Mouse (Mus musculus): ENCODE measurements around the gene Unc80. TPM values are rescaled to one million over a fixed set of nuclear protein-coding genes. Genes with fewer than 3 reads are reported as not detected.

Gene Unc80
- polyA plus RNA-seq, 1 experiment from 2014 or later = 11.1 TPM

DNA sequence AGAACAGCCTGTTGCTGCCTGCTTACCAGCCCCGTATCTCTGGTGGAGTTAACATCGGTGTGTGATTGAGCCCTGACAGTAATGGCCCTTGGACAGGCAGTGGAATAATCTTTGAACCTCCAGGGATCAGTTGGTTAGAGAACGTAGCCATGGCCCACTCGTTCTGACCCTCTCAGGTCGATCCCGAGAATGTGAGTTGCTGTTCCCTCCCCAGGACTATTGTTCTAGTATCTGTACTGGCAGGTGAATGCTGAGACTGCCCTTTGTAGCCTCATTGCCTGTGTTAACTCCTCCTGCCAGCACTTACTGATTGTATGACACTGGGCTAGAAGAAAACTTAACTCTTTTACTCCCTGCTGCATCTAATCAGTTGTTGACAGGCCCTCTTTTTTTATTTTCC, 236.4 kb downstream of the Unc80 start:
- Histone ChIP-seq H3K36me3 (replicated peaks; ENCODE audit: control insufficient read depth, insufficient read depth) (peaks cover 19% of the 10 kb centered on the region), H3K4me2 (replicated peaks) (no peak overlapping the region), H3K9ac (0 out of 2 replicates have a peak overlapping the region, but pooled peaks have one; percentile 20), H3K4me1 (replicated peaks; ENCODE audit: control insufficient read depth, insufficient read depth, low read length) (peaks cover 16% of the 10 kb centered on the region; the same call in 1 of the 2 replicates), H3K27me3 (ENCODE audit: control insufficient read depth, insufficient read depth, low read length) (no peaks in the 10 kb centered on the region), H3K9me3 (ENCODE audit: control insufficient read depth, low read length) (no peaks in the 10 kb centered on the region), H3K27ac (no peak overlapping the region), H3K4me3 (replicated peaks; ENCODE audit: low read length) (no peak overlapping the region)
- 53% methylated on average over 6 of the region's 6 CpGs for WGBS
- DNase-seq (ENCODE audit: low spot score) (no peak), ATAC-seq (ENCODE audit: low FRiP score) (no peak)

DNA sequence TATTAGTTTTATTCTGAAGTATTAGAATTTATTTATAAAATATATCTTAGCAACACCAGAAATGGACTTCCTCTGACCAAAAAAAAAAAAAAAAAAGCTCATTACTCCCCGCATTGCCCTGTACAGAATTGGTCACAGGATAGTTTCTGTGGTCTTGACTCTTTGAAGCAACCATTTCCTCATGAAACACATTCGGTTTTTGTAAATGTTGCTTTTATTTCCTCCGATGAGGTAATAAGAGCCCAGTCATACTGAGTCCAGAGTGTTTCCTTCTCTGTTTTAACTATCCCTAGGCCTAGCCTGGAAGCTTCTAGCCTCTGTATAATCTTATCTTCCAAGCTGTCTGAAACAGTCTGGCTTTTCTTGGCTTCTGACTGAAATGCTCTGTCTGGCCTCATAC, 244.7 kb downstream of the Unc80 start:
- H3K4me3 ChIP-seq (replicated peaks; ENCODE audit: low read length) = no peak overlapping the region
- no peak for ATAC-seq (ENCODE audit: low FRiP score)
- 98% methylated on average over 3 of the region's 3 CpGs for WGBS

GRCm38 (mm10) chr1:66730581-66730980, 262.4 kb downstream of the Unc80 start:
- no peak overlapping the region for H3K9ac ChIP-seq
- no peak overlapping the region for H3K4me2 ChIP-seq (replicated peaks)
- no peak overlapping the region for H3K4me3 ChIP-seq (replicated peaks; ENCODE audit: low read length)
- H3K4me1 ChIP-seq (replicated peaks; ENCODE audit: control insufficient read depth, insufficient read depth, low read length) = no peaks in the 10 kb centered on the region
- 85% methylated on average over 1 of the region's 1 CpGs for WGBS
- H3K27me3 ChIP-seq (ENCODE audit: control insufficient read depth, insufficient read depth, low read length) = no peaks in the 10 kb centered on the region
- DNase-seq (ENCODE audit: low spot score) = no peak
- peaks cover 38% of the 10 kb centered on the region for H3K36me3 ChIP-seq (replicated peaks; ENCODE audit: control insufficient read depth, insufficient read depth)
- no peaks in the 10 kb centered on the region for H3K9me3 ChIP-seq (ENCODE audit: control insufficient read depth, low read length)
- ATAC-seq (ENCODE audit: low FRiP score) = no peak
- H3K27ac ChIP-seq = no peak overlapping the region

More for the DNA sequence above, 244.7 kb downstream of the Unc80 start:
- H3K4me1 ChIP-seq (replicated peaks; ENCODE audit: control insufficient read depth, insufficient read depth, low read length) = no peaks in the 10 kb centered on the region
- DNase-seq (ENCODE audit: low spot score) = no peak
- H3K27me3 ChIP-seq (ENCODE audit: control insufficient read depth, insufficient read depth, low read length) = no peaks in the 10 kb centered on the region
- no peak overlapping the region for H3K27ac ChIP-seq
- no peaks in the 10 kb centered on the region for H3K9me3 ChIP-seq (ENCODE audit: control insufficient read depth, low read length)
- H3K4me2 ChIP-seq (replicated peaks) = no peak overlapping the region
- no peak overlapping the region for H3K9ac ChIP-seq
- peaks cover 41% of the 10 kb centered on the region for H3K36me3 ChIP-seq (replicated peaks; ENCODE audit: control insufficient read depth, insufficient read depth)

Other genes with a start within 250 kb of the Unc80 start
- 41.0 and 47.4 TPM in 2 replicates for gene Rpe, start 232.5 kb downstream of the Unc80 start, polyA plus RNA-seq (2014; fragmentation: Nextera tagmentation; extraction: Ambion mirVana)

Measured in hindbrain, embryonic 14.5 days (tissue).